17 mouse cellular contexts compared by ENCODE assay signal in genomic region chr6:101674846-101675245, GRCm38 (mm10).
"Had no signal": no experiment of that assay in that cellular context is flagged by ENCODE, and none has a peak within 500 bp of the region (broad histone marks: within the 10 kb centered on the region; RNA-seq: fewer than 3 reads in every experiment).

No protein-coding gene starts in this region.

- H3K27me3 ChIP-seq: kidney, embryonic 15.5 days; liver, embryonic 13.5 days; midbrain, embryonic 12.5 days; midbrain, embryonic 15.5 days; stomach, embryonic 15.5 days had no signal

- H3K9ac ChIP-seq: kidney, embryonic 15.5 days; liver, embryonic 13.5 days; midbrain, embryonic 12.5 days; midbrain, embryonic 15.5 days; stomach, embryonic 15.5 days had no signal

- H3K36me3 ChIP-seq: kidney, embryonic 15.5 days; liver, embryonic 13.5 days; midbrain, embryonic 12.5 days; midbrain, embryonic 15.5 days; stomach, embryonic 15.5 days had no signal

- H3K4me3 ChIP-seq: kidney, embryonic 15.5 days; left cerebral cortex, adult 2 months; liver, embryonic 13.5 days; midbrain, embryonic 12.5 days; midbrain, embryonic 15.5 days; myocyte; stomach, embryonic 15.5 days had no signal

- H3K4me1 ChIP-seq: kidney, embryonic 15.5 days; liver, embryonic 13.5 days; midbrain, embryonic 15.5 days; stomach, embryonic 15.5 days had no signal

- H3K9me3 ChIP-seq: kidney, embryonic 15.5 days; midbrain, embryonic 12.5 days; midbrain, embryonic 15.5 days; stomach, embryonic 15.5 days had no signal

- H3K27ac ChIP-seq: kidney, embryonic 15.5 days; left cerebral cortex, adult 2 months; liver, embryonic 13.5 days; midbrain, embryonic 12.5 days; midbrain, embryonic 15.5 days; stomach, embryonic 15.5 days had no signal

- ATAC-seq: midbrain, embryonic 15.5 days had no signal

- DNase-seq: kidney, adult 18-20 months; kidney, postnatal 10 days; kidney, postnatal 36 days; layer of hippocampus, postnatal 36 days; liver, embryonic 13.5 days; lung, adult 2 months; lung, postnatal 14 days; lung, postnatal 4 days; right cerebral cortex, postnatal 25 days; spleen, adult 18-20 months; thymus, postnatal 25 days had no signal

- H3K4me2 ChIP-seq: kidney, embryonic 15.5 days; liver, embryonic 13.5 days; midbrain, embryonic 12.5 days; midbrain, embryonic 15.5 days; stomach, embryonic 15.5 days had no signal
